Mouse (Mus musculus) spleen, postnatal 14 days (tissue): ENCODE results near the gene Rfx2.

Experiments
- DNase-seq, 2 experiments: peaks; one replicate each; pipeline ENCODE4 v3.0.0; 2021 to 2022; ENCODE audit warnings: low spot score in 2 of 2

The Rfx2 gene

GRCm38 (mm10) chr17:56832918-56833317 is 2.1 kb upstream of the Rfx2 start:
- no peak for DNase-seq

- peak; percentile 98 for DNase-seq
Observed at GRCm38 (mm10) chr17:56831111-56831816, 451 bp upstream of the Rfx2 start.

GRCm38 (mm10) chr17:56829795-56830194 is 1.0 kb downstream of the Rfx2 start:
- DNase-seq, result no peak

- DNase-seq, result no peak
Observed at GRCm38 (mm10) chr17:56829171-56829570, 1.6 kb downstream of the Rfx2 start.

GRCm38 (mm10) chr17:56826718-56827117 is 4.1 kb downstream of the Rfx2 start:
- DNase-seq, result no peak

- DNase-seq, result no peak
Observed at GRCm38 (mm10) chr17:56823352-56823751, 7.5 kb downstream of the Rfx2 start.

GRCm38 (mm10) chr17:56822380-56822779 is 8.4 kb downstream of the Rfx2 start:
- no peak for DNase-seq

GRCm38 (mm10) chr17:56819694-56820111 is 11.1 kb downstream of the Rfx2 start:
- no peak for DNase-seq

GRCm38 (mm10) chr17:56819032-56819545 is 11.7 kb downstream of the Rfx2 start:
- no peak for DNase-seq

- DNase-seq, result peak; percentile 40 to 51
Observed at GRCm38 (mm10) chr17:56818067-56818636, 12.7 kb downstream of the Rfx2 start.

GRCm38 (mm10) chr17:56815057-56815345 is 15.8 kb downstream of the Rfx2 start:
- no peak for DNase-seq

- no peak for DNase-seq
Observed at GRCm38 (mm10) chr17:56814316-56815056, 16.3 kb downstream of the Rfx2 start.

- no peak for DNase-seq
Observed at GRCm38 (mm10) chr17:56810245-56810644, 20.6 kb downstream of the Rfx2 start.

- peak; percentile 40 to 59 for DNase-seq
Observed at GRCm38 (mm10) chr17:56808518-56808917, 22.3 kb downstream of the Rfx2 start.

GRCm38 (mm10) chr17:56805784-56806183 is 25.0 kb downstream of the Rfx2 start:
- DNase-seq, result no peak

- DNase-seq, result no peak
Observed at GRCm38 (mm10) chr17:56804952-56805351, 25.9 kb downstream of the Rfx2 start.

GRCm38 (mm10) chr17:56802065-56802464 is 28.7 kb downstream of the Rfx2 start:
- DNase-seq, result no peak

GRCm38 (mm10) chr17:56799276-56799675 is 31.5 kb downstream of the Rfx2 start:
- no peak for DNase-seq

GRCm38 (mm10) chr17:56793614-56794319 is 37.0 kb downstream of the Rfx2 start:
- no peak for DNase-seq

- DNase-seq, result no peak
Observed at GRCm38 (mm10) chr17:56792588-56792987, 38.2 kb downstream of the Rfx2 start.

- DNase-seq, result no peak
Observed at GRCm38 (mm10) chr17:56789286-56789685, 41.5 kb downstream of the Rfx2 start.

- DNase-seq, result no peak
Observed at GRCm38 (mm10) chr17:56788886-56789285, 41.9 kb downstream of the Rfx2 start.
